Mouse (Mus musculus) layer of hippocampus, adult 11-12 months (tissue): ENCODE data around the gene Otud6a.
"Not testable (repeated sequence)": the region's sequence is repeated elsewhere in the genome, so short reads cannot be mapped to it uniquely, and the experiment has no call there.

Experiments
- DNase-seq: peaks from one replicate; pipeline ENCODE4 v3.0.0; 2022; ENCODE audit warnings: low spot score

Gene Otud6a

GRCm38 (mm10) chrX:100428693-100429092 lies at the start of gene Otud6a:
TSS of gene Otud6a (plus strand) at chrX:100429013.
- no peak for DNase-seq

DNA sequence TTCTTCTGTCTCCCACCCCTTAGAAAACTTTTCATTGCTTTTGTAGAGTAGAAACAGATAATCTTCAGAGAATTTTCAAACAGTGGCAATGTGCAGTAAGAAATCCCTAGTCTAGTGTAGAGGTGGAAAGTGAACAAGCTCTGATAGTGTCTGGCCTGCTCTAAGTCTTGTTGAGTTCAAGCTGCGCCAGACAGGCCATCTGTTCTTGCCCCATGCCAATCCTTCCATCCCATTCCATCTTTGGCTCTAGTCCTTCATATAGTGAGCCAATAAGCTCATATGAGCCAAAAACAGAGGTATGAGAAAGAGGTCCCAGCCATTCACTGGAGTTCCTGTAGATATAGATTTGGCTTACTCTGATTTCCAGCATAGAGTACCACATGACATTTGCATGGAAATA lies 38.9 kb upstream of the Otud6a start:
- no peak for DNase-seq

DNA sequence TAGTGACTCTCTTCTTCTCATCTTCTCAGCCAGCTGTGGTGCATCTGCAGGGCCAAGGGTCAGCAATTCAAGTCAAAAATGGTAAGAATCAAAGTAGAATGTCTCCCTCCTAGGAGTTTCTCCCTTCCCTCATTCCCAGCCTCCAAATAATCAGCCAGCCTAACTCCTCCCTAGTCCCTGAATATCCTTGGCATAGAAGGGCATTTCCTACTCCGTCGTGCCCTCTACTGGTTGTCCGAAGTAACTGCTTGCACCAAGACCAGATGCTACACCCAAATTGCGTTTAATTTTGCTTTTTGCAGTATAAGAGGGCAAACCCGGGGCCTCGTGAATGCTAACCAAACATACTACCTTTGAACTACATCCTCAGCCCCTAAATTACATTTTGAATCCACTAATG lies 36.5 kb upstream of the Otud6a start:
- DNase-seq = peak; percentile 3

GRCm38 (mm10) chrX:100394223-100394861 lies 34.5 kb upstream of the Otud6a start:
- no peak for DNase-seq

- DNase-seq = no peak
These were observed 33.8 kb upstream of the Otud6a start for GRCm38 (mm10) chrX:100395026-100395425.

DNA sequence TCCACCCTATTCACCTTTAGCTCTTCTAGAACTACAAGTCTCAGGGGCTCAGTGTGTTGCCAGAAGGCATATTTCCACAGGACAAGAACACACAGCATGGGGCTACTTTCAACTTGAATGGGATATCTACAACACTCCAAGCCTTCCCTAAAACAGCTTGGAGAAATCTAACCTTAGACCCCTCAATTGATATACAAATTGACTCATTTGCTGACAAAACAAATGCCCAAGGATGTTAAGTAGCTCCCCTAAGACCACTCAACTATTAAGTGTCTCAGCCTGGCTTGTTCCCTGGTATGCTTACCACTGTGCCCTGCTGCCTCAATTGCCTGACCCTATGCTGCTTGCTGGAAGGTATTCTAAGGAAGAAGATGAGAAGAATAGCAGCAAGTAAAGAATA lies 27.9 kb upstream of the Otud6a start:
- DNase-seq = no peak

DNA sequence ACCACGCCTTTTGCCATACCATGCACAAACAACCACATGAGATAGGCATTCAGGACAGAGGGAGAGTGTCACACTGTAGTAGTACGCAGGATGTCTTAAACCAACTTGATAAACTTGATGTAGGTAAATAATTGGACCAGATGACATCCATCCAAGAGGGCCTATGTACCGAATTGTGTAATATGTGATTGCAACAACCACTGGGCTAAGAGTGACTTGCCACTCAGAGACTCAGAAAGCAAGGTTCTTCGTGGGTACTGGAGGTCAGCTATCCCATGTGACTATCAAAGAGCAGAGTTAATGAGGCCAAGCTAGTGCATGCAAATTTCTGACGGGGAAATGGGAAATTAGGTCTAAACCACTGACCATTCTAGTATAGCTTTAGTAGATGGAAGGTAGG lies 27.2 kb upstream of the Otud6a start:
- DNase-seq = no peak

- DNase-seq = no peak
These were observed 19.6 kb upstream of the Otud6a start for GRCm38 (mm10) chrX:100409245-100409644.

- no peak for DNase-seq
These were observed 3.5 kb downstream of the Otud6a start for GRCm38 (mm10) chrX:100432311-100432710.

DNA sequence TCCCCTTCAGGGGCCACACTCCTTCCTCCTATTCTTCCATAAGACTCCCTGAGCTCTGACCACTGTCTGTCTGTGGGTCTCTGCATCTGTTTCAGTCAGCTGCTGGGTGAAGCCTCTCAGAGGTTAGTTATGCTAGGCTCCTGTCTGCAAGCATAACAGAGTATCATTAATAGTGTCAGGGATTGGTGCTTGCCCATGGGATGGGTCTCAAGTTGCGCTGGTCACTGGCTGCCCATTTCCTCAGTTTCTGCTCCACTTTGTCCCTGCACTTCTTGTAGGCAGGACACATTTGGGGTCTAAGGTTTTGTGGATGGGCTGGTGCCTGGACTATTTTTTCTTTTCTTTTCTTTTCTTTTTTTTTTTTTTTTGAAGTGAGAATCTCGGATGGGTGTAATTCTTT lies 13.8 kb downstream of the Otud6a start, which contains the start of gene Awat2:
Gene Awat2 (minus strand): TSS at position 101 of the 400 bp plus-strand sequence.
- DNase-seq = not testable (repeated sequence)

- no peak for DNase-seq
These were observed 14.7 kb downstream of the Otud6a start for GRCm38 (mm10) chrX:100443532-100443931.

- no peak for DNase-seq
These were observed 39.2 kb downstream of the Otud6a start for GRCm38 (mm10) chrX:100468047-100468446.

DNA sequence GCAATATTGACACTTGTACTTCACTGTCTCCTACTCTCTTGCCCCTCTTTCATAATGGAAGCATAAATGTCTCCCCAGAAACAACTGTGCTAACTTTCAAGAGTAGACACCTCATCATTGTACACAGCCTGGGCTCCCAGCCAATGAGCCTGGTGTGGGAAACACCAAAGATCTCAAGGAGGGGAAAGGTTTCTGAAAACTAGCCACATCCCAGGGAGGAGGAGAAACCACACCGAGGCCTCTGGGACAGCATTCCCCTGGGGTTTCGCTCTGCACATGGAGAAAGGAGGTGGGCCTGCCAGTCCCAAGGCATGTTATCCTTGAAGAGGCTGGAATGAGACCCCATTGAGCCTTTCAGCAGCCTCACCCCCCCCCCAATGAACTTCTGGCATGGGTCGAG lies 41.3 kb downstream of the Otud6a start:
- no peak for DNase-seq

DNA sequence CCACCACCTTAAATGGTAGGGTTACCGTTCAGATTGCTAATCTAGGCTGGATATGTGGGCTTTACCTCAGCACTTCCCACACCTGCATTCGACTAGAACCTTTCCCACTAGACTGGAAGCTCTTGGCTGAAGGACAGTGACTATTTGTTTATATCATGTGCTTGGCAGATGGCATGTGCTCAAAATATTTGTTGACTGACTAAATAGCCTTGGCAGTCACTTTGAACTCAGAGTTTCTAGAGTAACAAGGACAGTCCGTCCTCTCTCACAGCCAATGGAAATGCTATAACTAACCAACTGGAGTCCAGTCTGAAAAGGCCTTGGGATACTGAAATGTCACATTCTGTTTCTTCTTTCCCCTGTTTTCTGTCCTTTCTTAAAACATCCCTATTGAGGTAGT lies 42.7 kb downstream of the Otud6a start:
- DNase-seq = no peak

DNA sequence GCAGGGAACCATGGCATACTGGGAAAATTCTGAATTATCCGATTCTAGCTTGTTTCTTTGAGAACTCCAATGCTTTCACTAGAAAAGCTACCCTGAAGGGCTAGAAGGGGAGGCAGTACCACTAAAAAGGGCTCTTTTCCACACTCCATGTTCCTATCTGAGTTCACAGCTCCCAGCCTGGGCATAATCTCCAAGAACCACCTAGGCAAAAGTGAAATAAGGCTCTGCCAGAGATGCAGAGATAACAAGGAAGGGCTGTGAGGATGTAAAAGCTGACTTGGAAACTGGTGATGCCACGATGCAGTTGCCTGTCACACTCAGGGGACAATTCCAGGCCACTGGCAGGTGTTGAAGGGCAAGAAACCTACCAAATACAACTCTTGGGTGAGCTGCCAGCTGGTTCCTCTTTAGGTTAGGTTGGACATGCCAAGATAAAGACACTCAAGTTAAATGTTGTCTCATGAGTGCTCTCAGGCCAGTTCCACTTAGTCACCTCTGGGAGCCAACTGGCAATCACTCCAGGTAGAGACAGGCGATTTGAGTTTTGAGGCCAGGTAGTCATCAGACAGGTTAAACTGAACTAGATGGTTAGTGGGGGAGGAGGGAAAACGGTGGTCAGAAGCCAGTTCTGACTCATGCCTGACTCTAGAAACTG lies 46.9 kb downstream of the Otud6a start:
- no peak for DNase-seq
